Mouse (Mus musculus): ENCODE data around the gene Fcamr. TPM values are rescaled to one million over a fixed set of nuclear protein-coding genes. Genes with fewer than 3 reads are reported as not detected.

Fcamr gene
- total RNA-seq, 2 experiments from 2014 or later: not detected

GRCm38 (mm10) chr1:130844516-130844915 is 43.8 kb downstream of the Fcamr start:
- no peak for ATAC-seq (replicated peaks; ENCODE audit: low FRiP score, poor library complexity, severe bottlenecking)

- ATAC-seq (replicated peaks; ENCODE audit: low FRiP score, poor library complexity, severe bottlenecking): no peak
These were observed 49.0 kb downstream of the Fcamr start for GRCm38 (mm10) chr1:130849530-130850214.

GRCm38 (mm10) chr1:130850405-130850804 is 49.7 kb downstream of the Fcamr start:
- ATAC-seq (replicated peaks; ENCODE audit: low FRiP score, poor library complexity, severe bottlenecking): no peak

- ATAC-seq (replicated peaks; ENCODE audit: low FRiP score, poor library complexity, severe bottlenecking): no peak
These were observed 54.1 kb downstream of the Fcamr start for GRCm38 (mm10) chr1:130854819-130855218.

GRCm38 (mm10) chr1:130855723-130856122 is 55.0 kb downstream of the Fcamr start:
- no peak for ATAC-seq (replicated peaks; ENCODE audit: low FRiP score, poor library complexity, severe bottlenecking)

- no peak for ATAC-seq (replicated peaks; ENCODE audit: low FRiP score, poor library complexity, severe bottlenecking)
These were observed 56.8 kb downstream of the Fcamr start for GRCm38 (mm10) chr1:130857456-130857855.

- ATAC-seq (replicated peaks; ENCODE audit: low FRiP score, poor library complexity, severe bottlenecking): no peak
These were observed 63.5 kb downstream of the Fcamr start for GRCm38 (mm10) chr1:130864238-130864637.

Other genes starting within 250 kb of the Fcamr start
- 0.42 TPM in 1 of 2 replicates, not detected in the other for gene Zp3r, start 171.3 kb upstream of the Fcamr start, total RNA-seq (2015; ENCODE audit: low replicate concordance)
- not detected in 2 replicates for gene Zp3r, start 171.3 kb upstream of the Fcamr start, total RNA-seq (2017; ENCODE audit: low replicate concordance)
- 1.7 TPM in 1 of 2 replicates, not detected in the other for gene C4bp, start 139.3 kb upstream of the Fcamr start, total RNA-seq (2015; ENCODE audit: low replicate concordance)
- gene C4bp, start 139.3 kb upstream of the Fcamr start, total RNA-seq (2017; ENCODE audit: low replicate concordance): 0.56 TPM in 1 of 2 replicates, not detected in the other
- gene Gm29427, start 85.1 kb upstream of the Fcamr start, total RNA-seq (2015; ENCODE audit: low replicate concordance): not detected in 2 replicates
- gene Gm29427, start 85.1 kb upstream of the Fcamr start, total RNA-seq (2017; ENCODE audit: low replicate concordance): not detected in 2 replicates
- gene Yod1, start 83.6 kb upstream of the Fcamr start, total RNA-seq (2015; ENCODE audit: low replicate concordance): 75.7 and 84.2 TPM in 2 replicates
- 86.2 and 95.5 TPM in 2 replicates for gene Yod1, start 83.6 kb upstream of the Fcamr start, total RNA-seq (2017; ENCODE audit: low replicate concordance)
- 20.9 and 21.1 TPM in 2 replicates for gene Pfkfb2, start 71.6 kb upstream of the Fcamr start, total RNA-seq (2015; ENCODE audit: low replicate concordance)
- 51.3 and 55.4 TPM in 2 replicates for gene Pfkfb2, start 71.6 kb upstream of the Fcamr start, total RNA-seq (2017; ENCODE audit: low replicate concordance)
- gene AA986860, start 68.9 kb upstream of the Fcamr start, total RNA-seq (2015; ENCODE audit: low replicate concordance): 2.7 and 5.4 TPM in 2 replicates
- gene AA986860, start 68.9 kb upstream of the Fcamr start, total RNA-seq (2017; ENCODE audit: low replicate concordance): 1.4 and 2.5 TPM in 2 replicates
- gene Pigr, start 25.8 kb downstream of the Fcamr start, total RNA-seq (2015; ENCODE audit: low replicate concordance): not detected in 2 replicates
- not detected in 2 replicates for gene Pigr, start 25.8 kb downstream of the Fcamr start, total RNA-seq (2017; ENCODE audit: low replicate concordance)
- not detected in 2 replicates for gene Fcmr, start 64.8 kb downstream of the Fcamr start, total RNA-seq (2015; ENCODE audit: low replicate concordance)
- gene Fcmr, start 64.8 kb downstream of the Fcamr start, total RNA-seq (2017; ENCODE audit: low replicate concordance): 0.28 TPM in 1 of 2 replicates, not detected in the other
- gene Il24, start 86.6 kb downstream of the Fcamr start, total RNA-seq (2015; ENCODE audit: low replicate concordance): 2.1 TPM in 1 of 2 replicates, not detected in the other
- gene Il24, start 86.6 kb downstream of the Fcamr start, total RNA-seq (2017; ENCODE audit: low replicate concordance): not detected in 2 replicates
- not detected in 2 replicates for gene Il20, start 110.5 kb downstream of the Fcamr start, total RNA-seq (2015; ENCODE audit: low replicate concordance)
- gene Il20, start 110.5 kb downstream of the Fcamr start, total RNA-seq (2017; ENCODE audit: low replicate concordance): not detected in 2 replicates
- not detected in 2 replicates for gene Il19, start 139.2 kb downstream of the Fcamr start, total RNA-seq (2015; ENCODE audit: low replicate concordance)
- gene Il19, start 139.2 kb downstream of the Fcamr start, total RNA-seq (2017; ENCODE audit: low replicate concordance): not detected in 2 replicates
- gene Il10, start 218.9 kb downstream of the Fcamr start, total RNA-seq (2015; ENCODE audit: low replicate concordance): not detected in 2 replicates
- gene Il10, start 218.9 kb downstream of the Fcamr start, total RNA-seq (2017; ENCODE audit: low replicate concordance): not detected in 2 replicates